Mouse (Mus musculus) spleen, adult 2 months (tissue): ENCODE measurements at regions not wholly inside any gene's neighbourhood (a gene's known extent, or its start where the extent isn't known, plus 50 kb on each side); places are given as distances from the start of the nearest gene placed in this dataset.

ENCODE experiments used
- DNase-seq, 2 experiments: peaks; one replicate each; pipeline versions ENCODE4 v3.0.0 to v3.0.0-alpha.2; 2012 to 2021; ENCODE audit warnings: low spot score in 2 of 2, low read depth in 1 of 2
- H3K27ac ChIP-seq: fragments of 200-500 bp; 2 replicates; pipeline ENCODE4 v1.5.1; 2012; ENCODE audit warnings: low read length, inconsistent platforms; ENCODE audit not compliant: insufficient read depth
- H3K27me3 ChIP-seq: fragments of 200-500 bp; 2 replicates; pipeline ENCODE4 v1.6.1; 2012; ENCODE audit warnings: mild to moderate bottlenecking, moderate library complexity, low read length, inconsistent platforms; ENCODE audit not compliant: control insufficient read depth, insufficient read depth
- H3K36me3 ChIP-seq: fragments of 200-500 bp; 2 replicates; pipeline ENCODE4 v1.6.1; 2012; ENCODE audit warnings: mild to moderate bottlenecking, low read length, inconsistent platforms; ENCODE audit not compliant: control insufficient read depth, insufficient read depth
- H3K4me1 ChIP-seq: fragments of 200-500 bp; 2 replicates; pipeline ENCODE4 v1.6.1; 2011; ENCODE audit warnings: inconsistent platforms; ENCODE audit not compliant: control insufficient read depth, insufficient read depth, insufficient read length
- H3K4me3 ChIP-seq: fragments of 200-500 bp; 2 replicates; pipeline ENCODE4 v1.5.1; 2011; ENCODE audit warnings: mild to moderate bottlenecking, inconsistent platforms; ENCODE audit not compliant: insufficient read depth, insufficient read length; ENCODE audit errors: extremely low read depth
- CTCF ChIP-seq: fragments of 200-500 bp; IDR thresholded peaks from 2 replicates; pipeline ENCODE4 v1.5.1; 2011; ENCODE audit warnings: mild to moderate bottlenecking, inconsistent platforms; ENCODE audit not compliant: insufficient read depth, insufficient read length, insufficient replicate concordance; ENCODE audit errors: extremely low read depth
- POLR2A ChIP-seq: fragments of 200-500 bp; IDR thresholded peaks from 2 replicates; pipeline ENCODE4 v1.6.1; 2011; ENCODE audit warnings: low read depth, low read length, inconsistent platforms
- WGBS: fragments of 180-500 bp; shearing (Covaris S2); methylation state at CpG from one replicate; pipeline ENCODE4 v1.1.7; 2018; 5-methylcytosine and 5-hydroxymethylcytosine counted together

GRCm38 (mm10) chr6:51790293-51790692 is 222.1 kb downstream of the Skap2 start:
- TF ChIP-seq POLR2A (no peak), CTCF (no peak)

GRCm38 (mm10) chr6:51790693-51791092 is 221.7 kb downstream of the Skap2 start:
- 93% methylated on average over 7 of the region's 7 CpGs for WGBS
- H3K36me3 ChIP-seq, result no peaks in the 10 kb centered on the region
- no peak for DNase-seq
- TF ChIP-seq CTCF, result no peak
- TF ChIP-seq POLR2A, result no peak
- no peak overlapping the region for H3K27ac ChIP-seq
- no peaks in the 10 kb centered on the region for H3K4me1 ChIP-seq
- no peak overlapping the region for H3K4me3 ChIP-seq
- H3K27me3 ChIP-seq, result no peaks in the 10 kb centered on the region

More at GRCm38 (mm10) chr6:51790293-51790692, 222.1 kb downstream of the Skap2 start:
- Histone ChIP-seq H3K27ac (no peak overlapping the region), H3K27me3 (no peaks in the 10 kb centered on the region), H3K36me3 (no peaks in the 10 kb centered on the region), H3K4me3 (no peak overlapping the region), H3K4me1 (no peaks in the 10 kb centered on the region)
- WGBS, result 89% methylated on average over 5 of the region's 5 CpGs
- no peak for DNase-seq

GRCm38 (mm10) chr6:51795300-51795699 is 217.0 kb downstream of the Skap2 start:
- WGBS, result 64% methylated on average over 4 of the region's 4 CpGs
- DNase-seq, result peak in 1 of 2 experiments; percentile 27
- Histone ChIP-seq H3K4me3 (no peak overlapping the region), H3K27me3 (no peaks in the 10 kb centered on the region), H3K4me1 (no peaks in the 10 kb centered on the region), H3K27ac (no peak overlapping the region), H3K36me3 (no peaks in the 10 kb centered on the region)
- TF ChIP-seq POLR2A, result no peak
- TF ChIP-seq CTCF, result peak; percentile 43; the same call in 1 of the 2 replicates

DNA sequence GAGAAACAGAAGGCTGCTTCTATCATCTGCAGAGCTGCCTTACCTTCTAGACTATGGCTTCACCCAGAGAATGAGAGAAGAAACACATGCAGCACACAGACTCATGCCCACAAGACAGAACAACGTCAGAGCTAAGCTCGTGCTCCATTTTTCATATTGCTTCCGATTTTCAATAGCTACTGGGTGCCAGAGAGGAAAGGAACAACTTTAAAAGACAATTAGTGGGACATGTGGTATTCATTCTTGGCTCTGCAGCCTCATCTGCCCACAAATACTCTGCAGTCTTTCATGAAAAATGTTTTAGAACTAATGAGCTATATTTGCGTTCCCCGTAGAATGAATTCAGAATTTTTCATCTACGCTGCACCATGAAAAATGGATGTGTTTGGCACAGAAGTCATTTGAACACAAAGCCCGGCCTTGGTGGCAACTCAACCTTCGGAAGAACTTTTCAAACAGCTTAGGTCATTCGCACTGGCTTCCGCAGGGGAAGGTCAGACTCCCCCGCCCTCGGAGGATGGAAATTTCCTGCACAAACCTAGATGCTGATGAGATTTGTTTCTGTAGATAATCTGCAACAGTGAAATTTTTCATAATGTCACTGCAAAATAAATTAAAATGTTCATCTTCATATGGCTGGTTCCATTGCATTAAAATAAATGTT is 213.6 kb downstream of the Skap2 start:
- Histone ChIP-seq H3K27me3 (no peaks in the 10 kb centered on the region), H3K4me1 (no peaks in the 10 kb centered on the region), H3K4me3 (no peak overlapping the region), H3K36me3 (no peaks in the 10 kb centered on the region), H3K27ac (no peak overlapping the region)
- no peak for DNase-seq
- WGBS, result 89% methylated on average over 12 of the region's 12 CpGs
- TF ChIP-seq CTCF, result no peak
- no peak for TF ChIP-seq POLR2A

GRCm38 (mm10) chr6:51805656-51806055 is 206.7 kb downstream of the Skap2 start:
- no peak for DNase-seq
- Histone ChIP-seq H3K4me1 (no peaks in the 10 kb centered on the region), H3K27me3 (no peaks in the 10 kb centered on the region), H3K36me3 (no peaks in the 10 kb centered on the region), H3K4me3 (no peak overlapping the region), H3K27ac (no peak overlapping the region)
- TF ChIP-seq CTCF (no peak), POLR2A (no peak)
- WGBS, result 93% methylated on average over 7 of the region's 7 CpGs
